Mouse (Mus musculus) natural killer cell, adult 2 months (primary cell): ENCODE measurements at regions not wholly inside any gene's neighbourhood (a gene's known extent, or its start where the extent isn't known, plus 50 kb on each side); places are given as distances from the start of the nearest gene placed in this dataset.

Experiments
- DNase-seq, 2 experiments: peaks; one replicate each; pipeline ENCODE4 v3.0.0; 2022; ENCODE audit warnings: low spot score in 2 of 2

DNA sequence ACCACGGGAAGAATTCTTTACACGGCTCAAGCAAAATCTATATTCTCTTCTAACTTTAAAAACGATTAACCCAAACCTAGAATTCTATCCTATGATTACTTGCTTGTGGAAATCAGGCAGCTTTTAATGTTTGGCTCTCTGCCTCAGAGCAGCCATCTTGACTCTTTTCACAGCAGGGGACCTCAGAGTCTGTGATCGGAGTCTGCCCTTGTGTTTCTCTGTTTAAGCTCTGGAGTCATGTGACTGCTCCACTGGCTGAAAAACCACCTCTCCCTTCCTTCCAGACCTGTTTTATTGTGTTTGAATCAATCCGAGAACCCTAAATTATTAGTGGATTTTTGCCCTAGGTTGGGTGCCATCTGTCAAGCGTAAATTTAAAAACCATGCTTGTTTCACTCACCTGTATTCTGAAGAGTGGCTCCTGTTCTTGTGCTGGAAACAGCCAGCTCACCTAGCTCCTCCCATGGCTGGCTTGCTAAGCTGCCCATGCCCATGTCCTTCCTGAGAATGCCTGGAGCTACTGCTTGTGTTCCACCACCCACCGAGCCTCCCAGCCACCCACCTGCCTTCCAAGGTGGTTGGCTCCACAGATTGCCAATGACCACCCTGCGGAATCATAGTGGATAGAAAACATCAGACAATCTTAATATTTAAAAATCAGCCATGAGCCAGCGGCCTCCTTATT is 62.6 kb downstream of the Perp start:
- no peak for DNase-seq

DNA sequence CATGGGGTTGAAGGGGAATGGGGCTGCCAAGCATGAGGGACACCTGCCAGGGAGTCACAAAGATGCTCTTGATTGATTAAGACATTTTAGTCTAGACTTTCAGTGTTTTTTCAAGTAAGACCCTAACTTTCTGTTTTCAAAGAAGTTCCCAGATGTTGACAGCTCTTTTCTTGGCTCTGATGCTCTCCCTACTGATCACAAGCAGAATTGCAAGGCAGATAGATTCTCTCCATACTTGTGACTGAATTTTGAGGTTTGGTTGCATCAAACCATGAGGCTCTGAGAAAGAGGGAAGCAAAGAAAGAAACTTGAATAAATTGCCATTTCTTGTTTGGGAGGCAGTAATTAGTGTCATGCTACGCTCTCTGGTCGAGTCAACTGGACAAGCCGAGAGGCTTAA is 64.5 kb downstream of the Perp start:
- no peak for DNase-seq

DNA sequence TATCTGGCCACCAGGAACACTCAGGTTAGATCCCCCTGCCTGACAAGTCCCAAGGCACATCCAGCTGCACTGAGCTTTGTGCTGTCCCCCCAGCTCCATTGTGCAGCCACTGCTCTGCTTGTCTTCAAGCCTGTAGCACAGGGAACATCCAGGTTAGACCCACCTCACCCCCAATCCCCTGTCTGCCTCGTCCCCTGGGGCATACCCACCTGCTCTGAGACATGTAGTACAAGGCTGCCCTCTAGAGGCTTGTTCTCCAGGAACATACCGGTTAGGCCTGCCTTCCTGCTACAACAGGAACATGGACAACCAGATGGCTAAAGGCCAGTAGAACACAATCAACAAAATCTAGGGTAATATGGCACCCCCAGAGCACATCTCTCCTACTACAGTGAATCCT is 66.1 kb downstream of the Perp start:
- DNase-seq = peak; percentile 13 to 32

DNA sequence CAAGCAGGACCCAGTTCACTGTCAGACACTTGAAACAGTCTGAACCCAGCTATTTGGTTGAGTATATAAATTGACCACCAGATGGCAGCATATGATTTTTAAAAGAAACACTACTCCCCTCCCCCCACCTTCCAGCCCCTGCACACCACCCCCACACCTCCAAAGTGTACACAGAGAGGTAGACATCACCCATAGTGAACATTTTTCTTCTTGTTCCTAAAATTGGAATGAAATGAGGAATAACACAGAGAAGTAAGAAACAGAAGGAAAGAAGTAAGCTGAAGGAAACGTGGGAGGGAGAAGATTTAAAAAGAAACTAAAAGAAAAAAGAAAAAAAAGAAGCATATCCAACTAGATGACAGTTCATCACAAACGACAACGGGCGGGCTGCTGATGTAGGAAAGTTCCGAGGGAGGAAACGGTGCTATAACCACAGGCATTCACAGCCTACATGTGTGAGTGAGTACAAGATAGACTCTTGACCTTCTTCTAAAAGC is 72.3 kb downstream of the Perp start:
- DNase-seq = peak; percentile 62 to 80

DNA sequence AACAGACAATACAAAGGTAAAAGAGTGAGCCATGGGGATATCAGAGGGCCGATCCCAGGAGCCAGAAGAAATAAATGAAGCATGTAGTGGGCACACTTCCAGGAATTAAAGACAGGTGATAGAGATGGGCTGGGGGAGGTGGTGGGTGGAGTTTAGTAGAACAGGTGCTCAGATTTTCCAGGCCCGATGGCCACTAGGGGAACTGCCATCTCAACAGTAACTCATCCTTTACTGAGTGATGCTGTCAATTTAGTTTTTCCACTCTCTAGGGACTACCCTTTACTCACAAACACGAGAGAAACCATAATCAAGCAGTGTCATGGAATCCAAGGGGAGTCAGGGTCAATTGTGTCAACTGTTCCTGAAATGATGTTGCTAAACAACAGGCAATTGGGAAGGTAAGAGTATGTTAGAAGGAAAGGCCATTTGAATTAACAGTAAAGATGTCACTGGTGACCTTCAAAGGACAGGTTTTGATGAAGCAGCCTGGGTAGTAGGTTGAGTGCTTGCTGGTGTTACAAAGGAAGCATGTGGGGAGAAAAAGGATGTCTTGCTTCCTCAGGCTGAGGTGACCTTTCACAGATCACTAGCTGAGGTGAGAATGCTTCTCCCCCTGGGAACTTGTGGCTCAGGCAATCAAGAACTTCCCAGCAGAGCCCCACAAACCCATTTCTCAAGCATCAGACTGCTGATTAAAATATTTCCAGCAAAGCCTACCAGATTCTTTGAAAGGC is 78.4 kb downstream of the Perp start:
- DNase-seq = no peak

DNA sequence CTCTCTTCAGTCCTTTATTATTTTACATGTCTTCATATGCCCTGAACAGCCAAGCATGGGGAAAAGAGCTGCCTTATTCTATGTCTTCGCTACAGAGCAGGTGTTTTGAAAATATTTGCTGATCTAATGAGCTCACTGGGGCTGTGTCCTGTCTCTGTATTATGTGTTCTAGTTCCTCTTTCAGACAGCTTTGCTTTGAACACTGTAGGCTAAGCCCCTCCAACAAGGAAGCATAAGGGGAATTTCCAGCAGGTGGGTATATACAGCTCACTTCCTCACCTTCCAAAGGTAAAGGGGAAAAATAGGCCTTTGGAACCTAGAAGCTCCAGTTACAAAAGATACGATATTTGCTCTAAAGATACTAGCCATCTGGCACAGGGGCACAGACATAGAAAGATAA is 83.0 kb downstream of the Perp start:
- DNase-seq = no peak

DNA sequence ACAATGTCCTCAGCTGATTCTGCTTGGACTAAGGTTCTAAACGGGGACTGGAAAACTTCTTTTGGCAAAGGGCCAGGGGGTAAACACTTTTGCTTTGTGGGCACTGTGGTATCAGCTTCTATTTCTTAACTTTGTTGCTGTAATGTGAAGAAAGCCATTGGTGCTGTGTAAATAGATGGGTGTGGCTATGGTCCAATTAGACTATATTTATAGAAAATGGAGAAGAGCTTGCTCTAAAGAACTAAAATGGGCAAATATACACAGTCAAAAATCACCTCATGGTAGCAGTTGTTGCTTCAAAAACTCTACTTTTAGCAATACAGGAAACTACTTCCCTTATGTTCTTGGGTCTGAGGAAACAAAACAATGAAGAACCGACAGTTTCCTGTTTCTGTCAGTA is 84.1 kb downstream of the Tnfaip3 start:
- no peak for DNase-seq

DNA sequence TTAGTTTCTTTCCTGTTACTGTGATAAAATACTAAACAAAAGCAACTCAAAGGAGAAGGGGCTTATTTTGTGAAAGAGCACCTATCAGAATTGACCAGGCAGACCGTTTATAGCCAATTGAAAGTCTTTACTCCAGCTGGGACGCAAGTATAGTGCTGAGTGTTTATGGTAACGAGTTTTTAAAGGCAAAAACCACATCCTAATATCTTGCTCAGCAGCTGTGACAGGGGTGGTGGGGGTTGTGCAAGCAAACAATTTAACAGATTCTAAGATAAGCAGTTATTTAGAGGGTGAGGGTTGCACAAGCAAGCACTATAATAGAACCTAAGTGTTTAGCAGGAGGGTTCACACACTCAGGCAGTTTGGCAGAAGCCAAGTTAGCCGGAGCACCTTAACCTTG is 74.0 kb downstream of the Tnfaip3 start:
- DNase-seq = no peak

DNA sequence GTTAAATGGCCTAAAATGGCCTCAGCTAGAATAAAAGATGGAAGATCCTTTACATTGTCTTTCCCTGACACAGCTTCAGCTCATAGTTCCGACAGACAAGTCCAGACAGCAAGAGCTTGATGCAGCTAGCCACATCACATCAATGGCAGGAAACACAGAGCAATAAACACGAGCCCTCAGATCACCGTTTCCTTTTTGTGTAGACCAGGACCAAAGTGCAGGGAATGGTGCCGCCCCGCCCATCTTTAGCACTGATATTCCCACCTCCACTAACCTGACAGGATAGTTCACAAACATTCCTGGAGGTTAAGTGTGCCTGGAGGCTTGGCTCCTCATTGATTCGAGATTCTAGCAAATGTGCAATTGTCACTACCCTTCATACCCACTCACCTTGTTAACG is 73.5 kb downstream of the Tnfaip3 start:
- no peak for DNase-seq

DNA sequence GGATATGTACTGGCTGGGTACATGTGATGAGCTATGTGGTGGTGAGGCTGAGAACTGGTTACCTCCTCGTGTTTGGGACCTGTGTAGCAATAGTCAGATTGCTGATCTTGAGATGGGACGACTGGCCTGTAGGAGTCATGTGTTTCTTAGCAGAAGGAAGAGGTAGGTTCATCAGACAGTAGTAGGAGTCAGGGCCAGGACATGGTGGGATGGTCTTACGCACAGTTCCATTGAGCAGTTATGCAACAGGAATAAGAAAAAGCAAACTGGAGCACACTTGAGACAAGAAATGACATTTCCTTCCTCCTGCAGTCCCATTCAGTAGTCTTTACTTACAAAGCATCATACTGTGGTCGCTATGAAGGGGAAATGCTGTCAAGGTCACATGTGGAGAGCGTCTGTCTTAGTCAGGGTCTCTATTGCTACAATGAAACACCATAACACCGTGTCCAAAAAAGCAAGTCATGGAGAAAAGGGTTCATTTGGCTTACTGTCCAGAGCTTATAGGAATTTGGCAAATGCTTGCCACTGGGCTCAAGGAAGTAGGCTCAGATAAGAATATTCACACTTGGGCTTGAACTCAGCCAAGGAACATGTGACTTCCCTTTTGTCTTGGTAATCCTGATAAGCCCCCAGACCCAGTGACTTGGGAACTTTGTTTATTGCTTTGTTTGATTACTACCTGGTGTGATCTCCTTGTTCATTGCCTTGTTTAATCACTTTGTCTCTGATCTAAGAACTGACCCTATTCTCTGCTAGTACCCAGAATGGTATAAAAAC is 72.0 kb downstream of the Tnfaip3 start:
- DNase-seq = no peak

DNA sequence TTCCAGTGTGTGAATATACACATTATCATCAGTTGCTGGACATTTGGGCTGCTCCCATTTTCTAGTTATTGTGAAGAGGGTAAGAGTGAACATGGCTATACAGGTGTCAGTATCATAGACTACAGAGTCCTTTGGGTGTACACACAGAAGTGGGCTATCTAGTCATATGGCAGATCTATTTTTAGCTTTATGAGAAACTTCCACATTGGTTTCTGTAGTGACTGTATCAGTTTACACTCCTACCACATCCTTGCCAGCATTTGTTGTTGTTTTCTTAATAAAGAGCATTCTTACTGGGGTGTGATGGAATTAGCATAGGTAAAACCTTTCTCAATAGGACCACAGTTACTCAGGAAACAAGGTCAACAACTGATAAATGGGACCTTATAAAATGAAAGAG is 68.7 kb downstream of the Tnfaip3 start:
- no peak for DNase-seq
